Mouse (Mus musculus): Measurements from ENCODE around the gene Hnf1a.

DNA sequence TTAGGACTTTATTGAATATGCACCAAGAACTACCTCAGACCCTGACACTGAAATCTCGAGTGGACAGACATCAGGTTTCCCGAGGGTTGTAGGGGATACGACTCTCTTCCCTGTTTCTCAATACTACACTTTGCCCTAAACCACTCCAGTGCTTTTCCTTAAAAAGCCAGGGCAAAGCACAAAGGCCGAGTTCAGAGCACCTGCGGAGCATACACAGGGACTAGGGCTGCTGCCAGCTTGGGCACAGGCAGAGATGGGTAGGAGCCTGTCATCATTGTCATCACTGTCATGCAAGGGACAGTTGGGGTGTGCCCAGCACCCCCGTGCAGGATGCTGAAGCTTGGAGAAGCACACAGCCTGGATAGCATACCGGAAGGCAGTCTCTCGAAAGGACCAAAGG, 37.7 kb downstream of the Hnf1a start:
- TF ChIP-seq EP300 (optimal IDR thresholded peaks at IDR 0.05) (no peak), CTCF (IDR thresholded peaks at IDR 0.05; ENCODE audit: low read depth) (no peak)

All from stomach, postnatal 0 days (tissue).